In the genomic region with DNA sequence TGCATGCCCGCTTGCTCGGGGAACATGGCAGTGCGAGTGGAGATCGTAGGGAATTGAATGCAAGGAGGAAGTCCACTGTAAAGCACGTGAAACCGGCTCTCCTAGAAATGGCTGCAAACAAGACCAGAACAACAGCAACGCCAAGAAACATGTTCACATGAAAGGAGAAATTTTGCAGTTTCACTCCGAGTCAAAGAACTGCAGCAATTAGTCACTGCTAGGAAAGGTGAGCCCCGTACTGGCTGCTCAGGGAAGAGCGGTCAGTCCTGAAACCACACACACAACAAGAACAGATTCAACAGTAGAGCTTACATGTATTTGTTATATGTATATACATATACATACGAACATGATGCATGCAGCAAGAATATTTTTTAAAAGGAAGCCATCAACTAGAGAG, we compare ENCODE assay signal across 22 mouse cellular contexts. TPM values are rescaled to one million over a fixed set of nuclear protein-coding genes. Genes with fewer than 3 reads are reported as not detected.
DNase-seq lines count a peak whose midpoint lies in the region; ATAC-seq and TF ChIP-seq lines count a peak whose summit lies in the region.
"Had no signal": no experiment of that assay in that cellular context is flagged by ENCODE, and none has a peak within 500 bp of the region (broad histone marks: within the 10 kb centered on the region; RNA-seq: fewer than 3 reads in every experiment).

No protein-coding gene starts in this region.

- no peak for TF ChIP-seq POLR2A in CH12.LX (IDR thresholded peaks at IDR 0.05; ENCODE audit: low read depth, low read length)

- no peaks in the 10 kb centered on the region for H3K4me1 ChIP-seq in embryonic facial prominence, embryonic 13.5 days
- H3K4me1 ChIP-seq in embryonic facial prominence, embryonic 10.5 days, result no peaks in the 10 kb centered on the region
- H3K4me1 ChIP-seq in CH12.LX (ENCODE audit: control insufficient read depth in 1 of 2, insufficient read depth in 2 of 2), result peaks cover 5 to 10% of the 10 kb centered on the region in 2 experiments; a peak in 2 of 4 replicates

- H3K9ac ChIP-seq in embryonic facial prominence, embryonic 13.5 days, result no peak overlapping the region
- no peak overlapping the region for H3K9ac ChIP-seq in CH12.LX (ENCODE audit: insufficient read depth, low read depth)

- no peak for ATAC-seq in embryonic facial prominence, embryonic 13.5 days (ENCODE audit: insufficient number of reproducible peaks, insufficient read depth, low FRiP score, low TSS enrichment, low read depth)
- no peak for ATAC-seq in CD4-positive, CD25-positive, alpha-beta regulatory T cell, adult 4 months
- ATAC-seq: activated CD4-positive, CD25-positive, alpha-beta regulatory T cell, adult 4 months; Patski had no signal

- peak overlapping the region; percentile 33; the same call in 1 of the 2 replicates for H3K27ac ChIP-seq in embryonic facial prominence, embryonic 13.5 days
- no peak overlapping the region for H3K27ac ChIP-seq in embryonic facial prominence, embryonic 10.5 days (replicated peaks)
- H3K27ac ChIP-seq in CH12.LX (ENCODE audit: insufficient read depth, low read depth), result no peak overlapping the region

- H3K36me3 ChIP-seq in embryonic facial prominence, embryonic 13.5 days, result peaks cover 18% of the 10 kb centered on the region
- H3K36me3 ChIP-seq in embryonic facial prominence, embryonic 10.5 days (replicated peaks), result peaks cover 14% of the 10 kb centered on the region
- peaks cover 0 to 38% of the 10 kb centered on the region in 2 experiments for H3K36me3 ChIP-seq in CH12.LX (replicated peaks in 1 of 2; ENCODE audit: control insufficient read depth in 1 of 2, insufficient read depth in 1 of 2, low read length in 1 of 2)

- DNase-seq in embryonic facial prominence, embryonic 10.5 days (ENCODE audit: low spot score), result no peak
- DNase-seq in A20 (ENCODE audit: low read depth, low spot score) (peak; percentile 62), CH12.LX (ENCODE audit: extremely low read depth) (no peak)
- no peak for DNase-seq in right cerebral cortex, adult 18-20 months
- DNase-seq: adrenal gland, adult 2 months; adrenal gland, adult 8-10 months; adrenal gland, postnatal 10 days; adrenal gland, postnatal 14 days; adrenal gland, postnatal 25 days; adrenal gland, postnatal 36 days; B cell, adult 2 months; cerebellum, adult 11 months; cerebellum, adult 11-12 months; cerebellum, adult 18-20 months; cerebellum, adult 2 months; cerebellum, adult 8-10 months; cerebellum, adult 9-10 months had no signal

- no peaks in the 10 kb centered on the region for H3K9me3 ChIP-seq in embryonic facial prominence, embryonic 13.5 days
- H3K9me3 ChIP-seq in embryonic facial prominence, embryonic 10.5 days, result no peaks in the 10 kb centered on the region
- H3K9me3 ChIP-seq in CH12.LX (replicated peaks; ENCODE audit: low read length), result no peaks in the 10 kb centered on the region
- H3K9me3 ChIP-seq: G1E had no signal

- H3K27me3 ChIP-seq in embryonic facial prominence, embryonic 13.5 days, result no peaks in the 10 kb centered on the region
- no peaks in the 10 kb centered on the region for H3K27me3 ChIP-seq in embryonic facial prominence, embryonic 10.5 days (replicated peaks; ENCODE audit: low read depth, poor library complexity, severe bottlenecking)
- no peaks in the 10 kb centered on the region for H3K27me3 ChIP-seq in CH12.LX (replicated peaks)
- H3K27me3 ChIP-seq: Patski had no signal

- H3K4me2 ChIP-seq in embryonic facial prominence, embryonic 13.5 days, result no peak overlapping the region
- H3K4me2 ChIP-seq in CH12.LX (ENCODE audit: insufficient read depth, low read depth, poor library complexity, severe bottlenecking), result no peak overlapping the region

- TF ChIP-seq CTCF in CH12.LX (conservative IDR thresholded peaks at IDR 0.05 in 1 of 2, IDR thresholded peaks at IDR 0.05 in 1 of 2; ENCODE audit: low read depth in 2 of 2, low read length in 2 of 2), result no peak

- TF ChIP-seq RAD21 in CH12.LX (IDR thresholded peaks at IDR 0.05; ENCODE audit: low read depth, low read length), result no peak

- in situ Hi-C loops in CH12.LX (cut with MboI; ENCODE audit: low pct_ligation_motif_present, low pct_unique_long_range_greater_than_20kb, low sequenced_read_pairs), result no loop called here

- dilution Hi-C loops in CH12.LX (cut with MboI; ENCODE audit: extremely low pct_ligation_motif_present, extremely low pct_unique_long_range_greater_than_20kb, low sequenced_read_pairs), result no loop called here

- TF ChIP-seq EP300 in CH12.LX (IDR thresholded peaks at IDR 0.05; ENCODE audit: low read length), result peak; percentile 54; the same call in 1 of the 2 replicates

- no peak overlapping the region for H3K4me3 ChIP-seq in embryonic facial prominence, embryonic 13.5 days
- H3K4me3 ChIP-seq in embryonic facial prominence, embryonic 10.5 days, result no peak overlapping the region
- no peak overlapping the region for H3K4me3 ChIP-seq in CH12.LX (replicated peaks in 1 of 3; ENCODE audit: low read depth in 2 of 3, low read length in 2 of 3, poor library complexity in 1 of 3)

- 84% methylated on average over 11 of the region's 11 CpGs for WGBS in embryonic facial prominence, embryonic 13.5 days
- WGBS in embryonic facial prominence, embryonic 10.5 days, result 89% methylated on average over 11 of the region's 11 CpGs

- no peaks in the 10 kb centered on the region for H3K79me2 ChIP-seq in CH12.LX (replicated peaks; ENCODE audit: control insufficient read depth, extremely low read depth, insufficient read depth, poor library complexity, severe bottlenecking)

TF ChIP-seq in CH12.LX, 34 proteins besides CTCF, POLR2A, EP300 and RAD21:
- TF ChIP-seq IRF4 (IDR thresholded peaks at IDR 0.05; ENCODE audit: low read depth, low read length), result peak; percentile 69
- peak; percentile 30; the same call in 1 of the 2 replicates for TF ChIP-seq BHLHE40 (IDR thresholded peaks at IDR 0.05; ENCODE audit: low read depth, low read length)
- TF ChIP-seq MYC (IDR thresholded peaks at IDR 0.05; ENCODE audit: low read depth, low read length), result no peak

RNA-seq across cellular contexts. Expression of gene Strn, which starts 57.5 kb away (rescaled TPM):
- polyA plus RNA-seq in embryonic facial prominence, embryonic 13.5 days (2015; fragmentation: Nextera tagmentation; extraction: Ambion mirVana), result 5.2 and 5.6 TPM in 2 replicates
- 6.6 and 7.1 TPM in 2 replicates for polyA plus RNA-seq in embryonic facial prominence, embryonic 10.5 days (2016; fragmentation: Nextera tagmentation; extraction: Ambion mirVana)
- total RNA-seq in CH12.LX (2012; rRNA removed), result 12.3 and 12.4 TPM in 2 replicates
- 9.9 and 10.5 TPM in 2 replicates for total RNA-seq in CH12.LX (2014; rRNA removed)
- 12.7 and 14.3 TPM in 2 replicates for polyA plus RNA-seq in CH12.LX (2012; ENCODE audit: insufficient read length, low read depth)
- polyA plus RNA-seq in CD4-positive, CD25-positive, alpha-beta regulatory T cell, adult 4 months (2017; shearing (Covaris generic)), result 1 to 10 TPM; 7.4 to 9.9 TPM
